Mouse (Mus musculus) kidney, adult 2 months (tissue): Measurements from ENCODE around the gene Slco1a6.

ENCODE experiments used
- CTCF ChIP-seq: fragments of 200-500 bp; conservative IDR thresholded peaks from 2 replicates; pipeline ENCODE4 v1.5.1; 2011; ENCODE audit warnings: low read depth, mild to moderate bottlenecking, control low read depth, low read length, moderate library complexity, mixed read lengths; ENCODE audit not compliant: insufficient read depth, insufficient read length
- POLR2A ChIP-seq: fragments of 200-500 bp; IDR thresholded peaks from one replicate; pipeline ENCODE4 v1.6.1; 2011; ENCODE audit warnings: low read depth, low read length, control low read depth

DNA sequence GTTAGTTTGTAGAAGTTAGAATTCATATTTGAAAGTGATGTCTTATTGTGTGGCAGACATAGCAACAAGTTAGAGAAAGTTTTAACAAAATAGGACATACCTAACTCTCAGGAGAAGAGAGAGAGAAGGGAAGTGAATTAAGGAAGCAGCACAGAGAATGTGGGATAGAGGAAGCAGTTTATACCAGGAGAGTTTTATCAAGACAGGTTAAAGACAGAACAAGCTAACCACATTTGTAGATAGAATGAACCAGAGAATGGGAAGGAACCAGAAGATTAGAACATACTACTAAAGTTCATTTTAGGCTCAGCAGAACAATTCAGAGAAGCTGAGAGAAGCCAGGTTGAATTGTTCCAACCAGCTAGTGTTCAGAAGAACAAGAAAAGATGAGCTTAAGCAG lies 7.8 kb downstream of the Slco1a6 start:
- no peak for TF ChIP-seq CTCF
- no peak for TF ChIP-seq POLR2A
